ENCODE assay signal across 8 mouse cellular contexts in genomic region chr13:54503278-54503603, GRCm38 (mm10). TPM values are rescaled to one million over a fixed set of nuclear protein-coding genes. Genes with fewer than 3 reads are reported as not detected.
DNase-seq lines count a peak whose midpoint lies in the region; ATAC-seq and TF ChIP-seq lines count a peak whose summit lies in the region.

No protein-coding gene starts in this region.

- H3K4me1 ChIP-seq in heart, embryonic 13.5 days, result peaks cover 17% of the 10 kb centered on the region
- H3K4me1 ChIP-seq in G1E (ENCODE audit: insufficient read depth, low read depth, low read length), result peaks cover 43% of the 10 kb centered on the region
- peaks cover 23% of the 10 kb centered on the region for H3K4me1 ChIP-seq in hindbrain, embryonic 10.5 days (replicated peaks)

- peak overlapping the region; percentile 98 for H3K4me2 ChIP-seq in heart, embryonic 13.5 days

- DNase-seq in heart, adult 9 months (ENCODE audit: low spot score in 2 of 2), result no peak
- no peak for DNase-seq in G1E (ENCODE audit: low spot score)
- DNase-seq in hindbrain, embryonic 10.5 days (ENCODE audit: low spot score), result no peak
- no peak for DNase-seq in testis, postnatal 10 days (ENCODE audit: low spot score)
- DNase-seq in cerebellum, adult 11-12 months, result no peak
- DNase-seq in kidney, postnatal 14 days, result no peak

- peaks cover 3% of the 10 kb centered on the region; the same call in 1 of the 2 replicates for H3K36me3 ChIP-seq in heart, embryonic 13.5 days
- H3K36me3 ChIP-seq in G1E (replicated peaks), result peaks cover 3% of the 10 kb centered on the region
- H3K36me3 ChIP-seq in hindbrain, embryonic 10.5 days, result 0 out of 2 replicates have a peak, but pooled peaks cover 5% of the 10 kb centered on the region

- 1% methylated on average over 14 of the region's 14 CpGs for WGBS in heart, embryonic 13.5 days
- under 1% methylated on average over 14 of the region's 14 CpGs for WGBS in hindbrain, embryonic 10.5 days

- no peak overlapping the region for H3K27ac ChIP-seq in heart, embryonic 13.5 days (replicated peaks)
- H3K27ac ChIP-seq in hindbrain, embryonic 10.5 days, result peak overlapping the region; percentile 91

- H3K9ac ChIP-seq in heart, embryonic 13.5 days, result peak overlapping the region; percentile 90

- H3K4me3 ChIP-seq in heart, embryonic 13.5 days, result peak overlapping the region; percentile 78
- H3K4me3 ChIP-seq in G1E (ENCODE audit: low read depth, low read length), result peak overlapping the region; percentile 80
- H3K4me3 ChIP-seq in hindbrain, embryonic 10.5 days, result peak overlapping the region; percentile 73

- H3K9me3 ChIP-seq in heart, embryonic 13.5 days, result no peaks in the 10 kb centered on the region
- no peaks in the 10 kb centered on the region for H3K9me3 ChIP-seq in G1E (replicated peaks)
- no peaks in the 10 kb centered on the region for H3K9me3 ChIP-seq in hindbrain, embryonic 10.5 days

- H3K27me3 ChIP-seq in heart, embryonic 13.5 days (replicated peaks), result peaks cover 13% of the 10 kb centered on the region; the same call in 1 of the 2 replicates
- peaks cover 11% of the 10 kb centered on the region for H3K27me3 ChIP-seq in G1E (ENCODE audit: insufficient read depth, low read length)
- peaks cover 14% of the 10 kb centered on the region; the same call in 1 of the 2 replicates for H3K27me3 ChIP-seq in hindbrain, embryonic 10.5 days (ENCODE audit: insufficient read depth, poor library complexity, severe bottlenecking)

- ATAC-seq in heart, embryonic 13.5 days (ENCODE audit: extremely low read depth, insufficient number of reproducible peaks, low FRiP score, low TSS enrichment), result peak; percentile 31; the same call in 1 of the 2 replicates
- ATAC-seq in G1E (ENCODE audit: extremely low read depth, insufficient number of reproducible peaks, low FRiP score, poor library complexity, severe bottlenecking), result peak; percentile 40
- peak; percentile 60 for ATAC-seq in megakaryocyte-erythroid progenitor cell, adult 5-6 weeks (replicated peaks; ENCODE audit: low FRiP score, low TSS enrichment, poor library complexity, severe bottlenecking)

- TF ChIP-seq CTCF in G1E (IDR thresholded peaks at IDR 0.05; ENCODE audit: low read depth, low read length), result no peak

RNA-seq across cellular contexts. Expression of gene Simc1, which starts 0.3 kb away (rescaled TPM):
- 5.4 and 5.7 TPM in 2 replicates for polyA plus RNA-seq in heart, embryonic 13.5 days (2015; fragmentation: Nextera tagmentation; extraction: Ambion mirVana)
- total RNA-seq in G1E (2014; fragmentation: Nextera tagmentation) (27.1 and 34.7 TPM in 2 replicates), G1E (2017) (5.8 and 6.0 TPM in 2 replicates)
- 1.1 and 1.4 TPM in 2 replicates for polyA plus RNA-seq in G1E (2012)
- 14.3 and 15.0 TPM in 2 replicates for polyA plus RNA-seq in hindbrain, embryonic 10.5 days (2016; fragmentation: Nextera tagmentation; extraction: Ambion mirVana)
- 9.3 and 21.1 TPM in 2 replicates for total RNA-seq in megakaryocyte-erythroid progenitor cell, adult 5-6 weeks (2014; fragmentation: Nextera tagmentation)
- 7.2 and 9.3 TPM in 2 replicates for total RNA-seq in megakaryocyte-erythroid progenitor cell, adult 5-6 weeks (2017)

RNA-seq across cellular contexts. Expression of gene Thoc3, which starts 34.6 kb away (rescaled TPM):
- 76.7 and 83.8 TPM in 2 replicates for polyA plus RNA-seq in heart, embryonic 13.5 days (2015; fragmentation: Nextera tagmentation; extraction: Ambion mirVana)
- total RNA-seq in G1E (2014; fragmentation: Nextera tagmentation), result 65.0 and 76.5 TPM in 2 replicates
- 73.4 and 73.7 TPM in 2 replicates for total RNA-seq in G1E (2017)
- 179 and 186 TPM in 2 replicates for polyA plus RNA-seq in G1E (2012)
- polyA plus RNA-seq in hindbrain, embryonic 10.5 days (2016; fragmentation: Nextera tagmentation; extraction: Ambion mirVana), result 165 and 185 TPM in 2 replicates
- 30.0 and 40.1 TPM in 2 replicates for total RNA-seq in megakaryocyte-erythroid progenitor cell, adult 5-6 weeks (2014; fragmentation: Nextera tagmentation)
- total RNA-seq in megakaryocyte-erythroid progenitor cell, adult 5-6 weeks (2017), result 37.3 and 62.5 TPM in 2 replicates
